Mouse (Mus musculus) spleen, embryonic (tissue): Measurements from ENCODE around the gene Nup214.

ENCODE experiments used
- CTCF ChIA-PET: fragments of 350-600 bp; sonication (Branson Sonifier 250); formaldehyde crosslinking; loops from one replicate; lab custom pipeline; 2022; lab: Charles Lee

Nup214 gene

DNA sequence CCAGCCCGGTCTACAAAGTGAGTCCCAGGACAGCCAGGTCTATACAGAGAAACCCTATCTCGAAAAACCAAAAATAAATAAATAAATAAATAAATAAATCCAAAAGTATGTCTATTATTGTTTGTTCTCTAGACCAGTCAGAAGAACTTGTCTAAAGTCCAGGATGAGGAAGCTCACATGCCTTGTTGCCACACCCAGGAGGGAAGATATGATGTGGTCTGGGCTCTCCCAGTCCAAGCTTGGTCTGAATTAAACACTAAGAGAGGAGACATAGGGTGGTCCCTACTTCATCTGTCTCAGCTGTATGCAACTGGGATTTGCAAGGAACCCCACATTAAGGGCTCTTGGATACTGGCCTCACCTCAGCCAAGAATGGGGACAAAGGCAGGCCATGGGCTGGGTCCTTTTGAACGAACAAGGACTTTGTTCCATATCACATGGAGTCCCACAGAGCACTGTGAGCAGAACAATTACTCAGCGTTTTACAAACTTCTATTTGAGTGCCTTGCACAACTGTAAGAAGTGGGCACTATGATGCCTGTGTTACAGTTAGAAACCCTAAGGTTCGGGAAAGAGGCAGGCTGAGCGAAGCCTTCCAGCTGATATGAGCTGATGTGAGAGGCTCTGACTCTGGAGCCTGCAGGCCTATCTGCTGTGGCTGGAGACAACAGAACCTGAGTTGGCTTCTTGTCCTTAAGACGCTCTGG is 119.9 kb downstream of the Nup214 start:
- CTCF ChIA-PET = interaction anchor here (0.9 kb wide), 1 partner anchor 12 kb away, joined by 3 read pairs; no protein-coding TSS in a partner anchor

DNA sequence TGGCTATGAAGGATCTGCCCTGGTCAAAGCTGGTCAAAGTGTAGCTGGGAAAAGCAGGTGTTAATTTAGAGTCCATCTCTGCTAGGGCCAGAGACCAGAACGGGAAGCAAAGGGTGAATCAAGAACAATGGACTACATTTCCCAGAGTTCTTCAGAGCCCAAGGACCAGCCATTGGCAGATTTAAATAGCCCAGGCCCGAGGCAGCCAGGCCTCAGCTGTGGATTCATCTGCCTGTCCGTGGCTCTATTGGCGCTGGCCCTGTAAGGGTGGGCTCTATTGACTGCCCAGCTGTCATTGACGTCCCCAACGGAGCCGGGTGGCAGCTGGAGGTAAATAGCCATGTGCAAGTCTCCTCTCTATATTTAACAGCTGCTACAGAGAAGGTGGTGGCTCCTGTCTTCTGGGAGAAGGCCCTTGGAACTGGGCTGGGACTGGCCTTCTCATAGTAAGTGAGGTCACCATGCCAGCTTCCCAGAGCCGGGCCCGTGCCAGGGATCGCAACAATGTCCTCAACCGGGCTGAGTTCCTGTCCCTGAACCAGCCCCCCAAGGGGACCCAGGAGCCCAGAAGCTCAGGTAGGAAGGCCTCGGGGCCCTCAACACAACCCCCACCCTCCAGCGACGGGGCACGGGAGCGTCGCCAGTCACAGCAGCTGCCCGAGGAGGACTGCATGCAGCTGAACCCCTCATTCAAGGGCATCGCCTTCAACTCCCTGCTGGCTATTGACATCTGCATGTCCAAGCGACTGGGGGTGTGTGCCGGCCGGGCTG is 121.3 kb downstream of the Nup214 start, which contains the start of gene Plpp7:
Gene Plpp7 (plus strand): TSS at position 178 of the 771 bp plus-strand sequence.
- CTCF ChIA-PET = no interaction called here

- CTCF ChIA-PET = no interaction called here
Observed at GRCm38 (mm10) chr2:32096122-32096420, 121.8 kb downstream of the Nup214 start.

DNA sequence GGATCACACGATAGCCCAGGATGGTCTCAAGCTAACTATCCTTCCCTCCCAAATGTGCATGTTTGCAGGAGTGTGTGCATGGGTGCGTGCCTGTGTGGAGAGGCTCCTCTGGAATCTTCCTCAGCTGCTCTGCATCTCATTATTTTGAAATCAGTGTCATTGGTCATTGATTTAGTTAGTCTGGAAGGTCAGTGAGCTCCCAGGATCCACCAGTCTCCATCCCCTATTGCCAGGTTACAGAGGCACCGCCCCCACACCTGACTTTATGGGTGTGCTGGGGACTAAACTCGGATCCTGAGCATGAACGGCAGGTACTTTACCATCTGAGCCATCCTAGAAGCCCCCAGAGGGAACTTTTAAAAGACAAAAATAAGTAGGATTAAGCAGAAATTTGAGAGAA is 128.7 kb downstream of the Nup214 start:
- CTCF ChIA-PET = no interaction called here

DNA sequence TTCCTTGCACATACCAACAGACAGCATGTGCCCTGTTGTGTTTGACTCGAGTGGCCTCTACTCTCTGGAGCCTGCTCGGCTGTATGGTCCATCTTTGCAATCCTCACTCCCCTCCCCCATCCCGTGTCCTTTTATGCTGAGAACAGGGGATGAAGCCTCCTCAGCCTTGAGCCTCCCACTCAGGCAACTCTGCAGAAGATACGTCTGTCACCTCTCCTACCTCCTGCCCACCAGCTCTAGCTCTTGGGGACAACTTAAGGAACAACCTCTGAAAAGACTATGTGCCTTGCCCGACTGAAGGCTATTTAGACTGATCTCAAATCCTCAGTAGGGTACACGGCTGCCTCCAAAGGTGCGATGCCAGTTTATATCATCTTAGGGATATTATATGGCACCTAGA is 129.3 kb downstream of the Nup214 start:
- CTCF ChIA-PET = no interaction called here
